Mouse (Mus musculus) B cell, adult 2 months (primary cell): ENCODE measurements around the gene Nub1.
A peak's percentile ranks its signal among the peaks of the same experiment; 100 is the strongest.

Source experiments
- DNase-seq, 2 experiments: peaks; one replicate each; pipeline ENCODE4 v3.0.0; 2022

The Nub1 gene

GRCm38 (mm10) chr5:24685366-24686093 is at the start of gene Nub1:
Gene Nub1 (plus strand): TSS chr5:24685532.
- DNase-seq = peak; percentile 99

GRCm38 (mm10) chr5:24636987-24637386 is 48.3 kb upstream of the Nub1 start:
- no peak for DNase-seq

DNA sequence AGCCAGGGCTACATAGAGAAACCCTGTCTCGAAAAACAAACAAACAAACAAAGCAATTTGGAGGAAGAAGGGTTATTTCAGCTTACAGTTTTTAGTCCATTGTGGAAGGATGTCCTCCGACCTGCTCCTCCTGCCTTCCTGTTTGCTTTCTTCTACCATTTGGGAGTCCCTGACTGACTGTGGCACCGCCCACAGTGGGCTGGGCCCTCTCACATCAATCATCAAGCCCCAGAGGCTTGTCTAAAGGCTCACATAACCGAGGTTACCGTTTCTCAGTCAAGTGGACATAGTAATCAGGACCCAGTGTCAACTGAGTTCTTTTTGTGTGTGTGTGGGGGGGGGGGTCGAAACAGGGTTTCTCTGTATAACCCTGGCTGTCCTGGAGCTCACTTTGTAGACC is 47.2 kb upstream of the Nub1 start:
- no peak for DNase-seq

DNA sequence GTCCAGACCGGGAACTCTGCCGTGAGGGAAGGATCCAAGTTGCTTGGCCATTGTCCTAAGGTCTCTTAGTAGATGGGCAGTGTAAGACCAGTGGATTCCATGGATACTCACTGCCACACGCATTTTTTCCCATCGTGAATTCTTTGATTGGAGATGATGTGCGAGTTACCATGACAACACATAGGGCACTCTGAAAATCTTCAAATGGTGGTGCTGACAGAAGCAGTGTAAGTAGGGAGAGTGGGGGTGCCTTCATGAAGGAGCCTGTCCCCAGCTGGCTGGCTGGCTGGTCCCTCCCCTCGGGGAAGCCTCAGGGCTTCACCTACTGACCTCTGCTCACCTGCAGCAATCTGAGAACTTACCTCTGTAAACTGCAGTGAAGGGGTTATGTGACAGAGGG is 46.3 kb upstream of the Nub1 start:
- no peak for DNase-seq

GRCm38 (mm10) chr5:24645454-24645853 is 39.9 kb upstream of the Nub1 start:
- no peak for DNase-seq

DNA sequence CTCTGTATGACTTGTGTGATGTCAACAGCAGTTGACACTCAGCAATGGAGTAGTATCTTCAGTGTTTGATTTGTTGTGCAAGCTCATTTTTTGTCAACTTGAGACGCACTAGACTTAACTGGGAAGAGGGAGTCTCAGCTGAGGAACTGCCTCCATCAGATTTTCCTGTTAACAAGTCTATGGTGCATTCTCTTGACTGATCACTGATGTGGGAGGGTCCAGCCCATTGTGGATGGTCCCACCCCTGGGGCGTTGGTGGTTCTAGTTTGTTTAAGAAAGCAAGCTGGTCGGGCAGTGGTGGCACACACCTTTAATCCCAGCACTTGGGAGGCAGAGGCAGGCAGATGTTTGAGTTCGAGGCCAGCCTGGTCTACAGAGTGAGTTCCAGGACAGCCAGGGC is 36.1 kb upstream of the Nub1 start:
- no peak for DNase-seq

- DNase-seq = no peak
Observed at GRCm38 (mm10) chr5:24649701-24650100, 35.6 kb upstream of the Nub1 start.

- DNase-seq = no peak
Observed at GRCm38 (mm10) chr5:24651356-24651755, 34.0 kb upstream of the Nub1 start.

- peak; percentile 75 to 78 for DNase-seq
Observed at GRCm38 (mm10) chr5:24651768-24652752, 33.3 kb upstream of the Nub1 start.

DNA sequence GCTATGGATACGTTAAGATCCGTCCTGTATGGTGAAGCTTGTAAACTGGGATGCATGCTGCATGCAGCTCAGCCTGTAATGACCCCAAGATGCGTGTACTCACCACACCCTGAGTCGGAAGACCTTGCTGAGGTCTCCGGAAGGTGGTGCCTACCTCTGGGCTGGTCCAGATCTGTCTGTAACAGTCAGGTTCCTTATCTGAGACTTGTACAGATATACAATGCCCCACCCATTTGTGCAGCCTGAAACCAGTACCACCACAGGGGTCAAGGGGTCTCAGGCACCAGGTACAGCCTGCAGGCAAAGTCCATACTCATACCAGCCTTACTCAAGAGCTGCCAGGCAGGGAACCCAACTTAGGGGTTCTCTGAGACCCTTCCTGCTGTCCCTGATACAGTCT is 32.6 kb upstream of the Nub1 start:
- no peak for DNase-seq

GRCm38 (mm10) chr5:24654491-24654890 is 30.8 kb upstream of the Nub1 start:
- no peak for DNase-seq

DNA sequence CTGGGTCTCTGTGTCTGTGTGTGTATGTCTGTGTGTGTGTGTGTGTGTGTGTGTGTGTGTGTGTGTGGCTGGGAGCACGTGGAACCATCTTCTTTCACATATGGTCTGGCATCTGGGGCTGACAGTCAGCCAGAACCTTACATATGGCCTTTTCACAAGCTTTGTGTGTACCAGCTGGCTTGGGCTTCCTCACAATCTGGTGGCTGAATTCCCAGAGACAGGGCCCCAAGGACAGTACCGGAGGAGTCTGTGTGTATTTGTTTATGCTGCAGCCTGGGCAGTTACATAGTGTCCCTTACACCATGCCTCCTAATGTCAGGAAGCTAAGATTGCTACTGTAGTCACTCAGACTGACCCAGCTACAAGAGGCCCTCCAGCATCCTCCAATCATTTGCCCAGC is 28.2 kb upstream of the Nub1 start:
- DNase-seq = no peak

DNA sequence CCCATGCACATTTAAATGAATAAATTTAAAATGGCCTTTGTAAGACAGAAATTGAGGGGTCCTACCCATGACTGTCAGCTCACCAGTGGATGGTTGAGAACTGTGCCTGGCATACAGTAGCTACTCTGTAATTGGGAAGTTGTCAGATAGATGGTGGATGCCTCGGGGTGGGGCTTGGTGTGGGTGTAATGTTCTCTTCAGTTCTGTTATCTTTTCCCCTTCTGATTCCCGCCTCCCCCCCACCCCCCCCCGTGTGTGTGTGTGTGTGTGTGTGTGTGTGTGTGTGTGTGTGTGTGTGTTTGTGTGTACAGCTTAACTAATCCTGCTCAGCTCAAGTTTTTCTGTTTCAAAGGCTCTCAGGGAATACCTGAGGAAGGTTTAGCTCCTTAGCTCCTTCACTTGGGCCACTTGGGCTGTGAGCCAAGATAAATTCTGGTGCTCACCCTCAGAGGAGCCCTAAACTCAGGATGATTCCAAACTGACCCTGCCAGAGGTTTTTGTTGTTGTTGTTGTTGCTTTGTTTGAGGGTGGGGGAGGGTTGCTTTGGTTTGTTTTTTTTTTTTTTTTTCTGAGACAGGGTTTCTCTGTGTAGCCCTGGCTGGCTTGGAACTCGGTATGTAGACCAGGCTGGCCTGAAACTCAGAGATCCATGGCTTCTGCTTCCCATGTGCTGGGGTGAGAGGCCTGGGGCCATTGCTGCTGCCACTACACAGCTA is 25.5 kb upstream of the Nub1 start:
- no peak for DNase-seq

DNA sequence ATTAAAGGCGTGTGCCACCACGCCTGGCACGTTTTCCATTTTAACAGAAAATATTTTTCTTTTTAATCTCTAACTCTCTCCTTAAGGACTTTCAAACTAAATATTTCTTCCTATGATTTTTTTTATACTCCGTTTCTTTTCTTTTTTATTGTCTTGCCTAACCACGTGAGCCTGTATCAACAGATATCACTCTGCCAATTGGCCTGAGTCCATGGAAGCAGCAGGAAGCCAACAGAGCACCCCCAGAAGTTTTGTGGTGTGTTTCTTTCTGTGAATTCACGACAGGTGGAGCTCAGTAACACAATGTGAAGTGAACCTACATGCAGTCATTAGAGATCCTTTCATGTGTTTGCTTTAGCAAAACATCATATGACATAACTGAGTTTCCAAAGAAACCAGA is 23.9 kb upstream of the Nub1 start:
- no peak for DNase-seq

- peak; percentile 88 to 91 for DNase-seq
Observed at GRCm38 (mm10) chr5:24674238-24674637, 11.1 kb upstream of the Nub1 start.

- no peak for DNase-seq
Observed at GRCm38 (mm10) chr5:24681436-24681835, 3.9 kb upstream of the Nub1 start.

DNA sequence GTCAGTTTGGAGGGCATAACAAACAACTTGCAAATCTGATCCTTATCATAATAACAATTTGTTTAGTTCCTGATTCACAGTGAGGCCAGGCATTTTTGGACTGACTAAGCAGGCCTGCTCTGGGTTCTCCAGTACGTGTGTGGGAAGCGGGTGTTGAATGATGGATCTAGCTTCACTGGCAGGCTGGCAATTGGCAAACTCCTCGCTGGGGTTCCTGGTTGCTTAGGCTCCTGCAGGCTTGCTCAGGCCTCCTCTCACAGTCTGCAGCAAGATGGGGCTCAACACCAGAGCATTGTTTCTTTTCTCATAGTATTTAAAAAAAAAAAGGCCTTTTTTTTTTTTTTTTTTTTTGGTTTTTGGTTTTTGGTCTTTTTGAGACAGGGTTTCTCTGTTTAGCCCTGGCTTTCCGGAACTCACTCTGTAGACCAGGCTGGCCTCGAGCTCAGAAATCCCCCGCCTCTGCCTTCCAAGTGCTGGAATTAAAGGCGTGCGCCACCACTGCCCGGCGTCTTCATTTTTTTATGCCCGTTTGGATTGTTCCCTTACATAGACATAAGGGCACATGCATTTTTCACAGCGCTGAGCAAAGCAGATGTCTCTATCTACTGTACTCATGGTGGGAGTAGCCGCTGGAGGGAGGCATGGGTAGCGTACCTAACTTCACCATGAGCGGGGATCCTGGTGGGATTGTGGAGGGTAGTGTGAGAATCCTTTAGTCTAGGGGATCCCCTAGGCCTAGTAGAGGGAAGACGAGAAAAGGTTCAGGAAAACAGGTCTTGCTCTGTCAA is 560 bp upstream of the Nub1 start:
- no peak for DNase-seq

- DNase-seq = peak in 1 of 2 experiments; percentile 71
Observed at GRCm38 (mm10) chr5:24686176-24686575, 844 bp downstream of the Nub1 start.

DNA sequence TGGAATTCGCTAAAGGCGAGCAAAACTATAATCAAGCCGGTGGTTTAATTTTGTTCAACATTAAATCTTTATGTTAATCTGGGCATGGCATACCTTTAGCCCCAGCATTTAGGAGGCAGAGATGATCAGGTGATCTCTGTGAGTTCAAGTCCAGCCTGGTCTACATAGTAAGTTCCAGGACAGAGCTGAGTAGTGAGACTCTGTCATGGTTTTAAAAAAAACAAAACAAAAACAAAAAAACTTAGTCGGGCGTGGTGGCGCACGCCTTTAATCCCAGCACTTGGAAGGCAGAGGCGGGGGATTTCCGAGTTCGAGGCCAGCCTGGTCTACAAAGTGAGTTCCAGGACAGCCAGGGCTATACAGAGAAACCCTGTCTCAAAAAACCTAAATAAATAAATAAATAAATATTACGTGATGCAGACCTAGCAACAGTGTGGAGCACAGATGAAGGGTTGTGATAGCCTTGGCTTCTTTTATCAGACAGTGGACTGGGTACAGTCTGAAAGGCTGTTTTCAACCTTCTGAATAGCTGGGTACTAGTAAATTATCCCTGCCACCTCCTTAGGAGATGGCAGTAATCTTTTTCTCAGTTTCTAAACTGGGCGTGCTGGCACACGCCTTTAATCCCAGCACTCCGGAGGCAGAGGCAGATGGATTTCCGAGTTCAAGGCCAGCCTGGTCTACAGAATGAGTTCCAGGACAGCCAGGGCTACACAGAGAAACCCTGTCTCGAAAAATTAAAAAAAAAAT is 1.5 kb downstream of the Nub1 start:
- DNase-seq = peak; percentile 25 to 32

DNA sequence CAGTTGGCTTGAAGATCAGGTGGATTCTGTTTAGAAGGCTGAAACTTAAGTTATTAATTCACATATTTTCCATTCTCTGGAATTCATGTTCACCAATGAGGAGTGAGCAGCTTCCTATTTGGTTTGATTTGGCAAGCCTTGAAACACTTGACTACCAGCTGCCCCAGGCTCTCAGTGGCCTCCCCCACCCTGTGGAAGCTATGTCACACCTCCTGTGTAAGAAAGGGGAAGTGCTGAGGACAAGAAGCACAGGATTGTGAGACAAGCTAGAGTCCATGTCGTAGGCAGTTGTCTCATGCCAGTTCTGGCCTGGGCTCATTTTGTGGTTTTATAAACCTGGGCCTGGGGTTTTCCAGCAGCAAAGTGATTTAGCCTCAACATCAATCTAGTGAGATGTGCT is 2.4 kb downstream of the Nub1 start:
- DNase-seq = peak; percentile 74 to 79

DNA sequence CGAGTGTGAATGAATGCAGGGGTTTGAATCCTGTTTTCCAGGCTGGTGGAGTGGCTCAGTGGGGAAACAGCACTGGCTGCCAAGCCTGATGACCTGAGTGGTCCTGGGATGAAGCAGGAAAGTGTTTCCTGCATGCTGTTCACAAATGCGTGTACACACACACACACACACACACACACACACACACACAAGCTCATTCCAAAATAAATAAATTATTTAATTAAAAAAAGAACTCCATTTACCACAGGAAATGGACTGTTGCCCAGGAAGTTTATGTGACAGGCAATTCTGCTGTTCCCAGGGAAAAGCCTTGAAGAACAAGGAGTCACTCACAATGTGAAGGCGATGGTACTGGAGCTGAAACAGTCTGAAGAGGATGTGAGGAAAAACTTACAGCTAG is 11.4 kb downstream of the Nub1 start:
- no peak for DNase-seq

GRCm38 (mm10) chr5:24701271-24701670 is 15.9 kb downstream of the Nub1 start:
- no peak for DNase-seq
